Mouse (Mus musculus) stomach, embryonic 15.5 days (tissue): Measurements from ENCODE around the gene Ppp5c. TPM values are rescaled to one million over a fixed set of nuclear protein-coding genes. Genes with fewer than 3 reads are reported as not detected.

Experiments used
- ATAC-seq: fragments of 200-750 bp; cut with Nextera tagmentation; 2 replicates; pipeline ENCODE4 v1.8.0; 2017; ENCODE audit warnings: low read depth, moderate number of reproducible peaks, moderate TSS enrichment; ENCODE audit not compliant: insufficient read depth, low FRiP score
- H3K27ac ChIP-seq: fragments of 300-500 bp; sonication (generic); 2 replicates; pipeline ENCODE4 v1.5.1; 2015; ENCODE audit warnings: mild to moderate bottlenecking, inconsistent platforms
- H3K27me3 ChIP-seq: fragments of 300-500 bp; sonication (generic); replicated peaks from 2 replicates; pipeline ENCODE4 v1.6.1; 2015; ENCODE audit warnings: inconsistent platforms
- H3K36me3 ChIP-seq: fragments of 300-500 bp; sonication (generic); 2 replicates; pipeline ENCODE4 v1.6.1; 2015; ENCODE audit warnings: inconsistent platforms
- H3K4me1 ChIP-seq: fragments of 300-500 bp; sonication (generic); 2 replicates; pipeline ENCODE4 v1.6.1; 2015; ENCODE audit warnings: inconsistent platforms
- H3K4me2 ChIP-seq: fragments of 300-500 bp; sonication (generic); 2 replicates; pipeline ENCODE4 v1.6.1; 2015; ENCODE audit warnings: mild to moderate bottlenecking, inconsistent platforms
- H3K4me3 ChIP-seq: fragments of 300-500 bp; sonication (generic); replicated peaks from 2 replicates; pipeline ENCODE4 v1.5.1; 2015; ENCODE audit warnings: inconsistent platforms
- H3K9ac ChIP-seq: fragments of 300-500 bp; sonication (generic); 2 replicates; pipeline ENCODE4 v1.6.1; 2015; ENCODE audit warnings: inconsistent platforms
- H3K9me3 ChIP-seq: fragments of 300-500 bp; sonication (generic); 2 replicates; pipeline ENCODE4 v1.6.1; 2016; ENCODE audit warnings: inconsistent platforms
- WGBS: fragments of 180-500 bp; shearing (Covaris S2); methylation state at CpG from one replicate; pipeline ENCODE4 v1.1.7; 2015; 5-methylcytosine and 5-hydroxymethylcytosine counted together
- polyA plus RNA-seq: library from polyadenylated mRNA; unstranded; fragments of >200 nt; fragmentation: Nextera tagmentation; extraction: Ambion mirVana; gene quantifications from 2 replicates; pipeline ENCODE4 v1.2.1, GENCODE M21; 2015

Ppp5c gene
- polyA plus RNA-seq, 1 experiment from 2014 or later, result 92.9 TPM

DNA sequence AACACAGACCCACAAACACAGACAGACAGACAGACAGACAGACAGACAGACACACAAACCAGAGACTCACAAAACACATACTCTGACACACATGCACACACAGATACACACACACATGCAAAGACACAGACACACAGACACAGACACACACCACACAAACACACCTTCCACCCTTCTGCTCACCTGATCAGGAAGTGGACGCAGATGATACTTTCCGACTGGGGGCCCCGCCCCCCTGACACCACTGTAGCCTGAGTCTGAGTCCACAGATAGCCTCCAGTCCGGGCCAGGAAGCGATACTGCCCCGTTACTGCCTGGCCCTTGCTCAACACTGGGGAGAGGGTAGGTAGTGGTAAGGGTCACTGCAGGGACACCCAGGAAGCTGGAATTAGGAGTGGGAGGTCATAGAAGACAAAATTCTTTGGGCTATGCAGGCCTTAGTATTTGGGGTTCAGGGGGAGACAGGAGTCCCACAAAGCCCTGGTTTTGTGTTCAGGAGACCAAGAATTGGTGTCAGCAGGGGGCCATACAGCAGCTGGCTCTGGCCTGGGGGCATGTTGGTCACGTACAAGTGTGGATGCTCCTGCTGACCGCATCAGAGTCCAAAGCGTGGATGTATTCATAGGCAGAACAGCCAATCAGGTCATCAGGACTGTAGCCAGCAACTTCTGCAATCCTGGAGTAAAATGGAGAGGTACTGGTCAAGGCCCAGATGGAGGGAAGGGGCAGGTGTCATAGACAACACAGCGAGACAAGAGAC lies 20.9 kb upstream of the Ppp5c start:
- Histone ChIP-seq H3K9ac (no peak overlapping the region), H3K27ac (no peak overlapping the region), H3K4me1 (peaks cover 3% of the 10 kb centered on the region; the same call in 1 of the 2 replicates), H3K9me3 (no peaks in the 10 kb centered on the region), H3K4me2 (no peak overlapping the region), H3K4me3 (no peak overlapping the region), H3K36me3 (peaks cover 53% of the 10 kb centered on the region), H3K27me3 (no peaks in the 10 kb centered on the region)
- ATAC-seq, result no peak
- 91% methylated on average over 10 of the region's 10 CpGs for WGBS

DNA sequence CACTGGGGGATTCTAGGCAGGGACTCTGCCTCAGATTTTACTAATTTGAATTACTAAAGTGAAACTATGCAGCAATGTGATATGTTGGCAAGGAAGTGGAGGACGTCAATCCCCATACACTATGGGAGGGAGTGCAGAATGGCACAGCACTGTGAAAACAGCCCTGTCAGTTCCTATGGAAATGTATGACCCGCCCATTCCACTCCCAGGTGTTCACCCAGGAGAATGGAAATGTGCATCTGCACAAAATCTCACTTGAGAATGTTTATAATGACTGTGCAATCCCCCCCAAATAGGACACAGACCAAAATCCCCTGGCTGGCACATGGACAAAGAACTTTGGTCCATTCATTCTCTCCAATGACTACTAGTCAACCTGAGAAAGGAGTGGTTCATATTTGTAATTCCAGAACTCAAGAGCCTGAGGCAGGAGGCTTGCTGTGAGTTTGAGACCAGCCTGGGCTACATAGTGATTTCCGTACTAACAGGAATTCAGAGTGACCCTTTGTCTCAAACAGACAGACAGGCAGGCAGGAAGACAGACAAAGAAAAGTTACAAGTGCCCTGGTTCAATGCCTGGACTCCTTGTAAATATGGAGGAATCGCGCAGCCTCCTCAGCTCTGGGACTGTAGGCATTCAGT lies 19.4 kb upstream of the Ppp5c start:
- Histone ChIP-seq H3K9ac (no peak overlapping the region), H3K27me3 (no peaks in the 10 kb centered on the region)
- WGBS, result 87% methylated on average over 5 of the region's 5 CpGs

DNA sequence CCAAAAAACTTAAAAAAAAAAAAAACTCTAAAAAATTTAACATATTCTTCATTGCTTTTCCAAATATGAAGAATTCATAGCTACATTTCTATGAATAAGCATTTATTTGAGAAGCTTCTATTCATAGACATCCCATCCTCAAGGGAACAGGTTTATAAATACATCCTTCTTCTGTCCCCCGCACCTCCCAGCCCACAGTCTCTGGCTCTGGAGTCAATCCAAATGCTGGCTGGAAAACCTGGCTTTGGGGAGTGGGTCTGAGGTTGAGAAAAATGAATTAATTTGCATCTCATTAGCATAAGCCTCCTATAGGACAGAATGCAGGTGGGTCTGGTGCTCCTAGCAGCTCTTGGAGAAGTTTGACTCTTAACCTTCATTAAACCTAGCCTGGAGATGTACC lies 18.0 kb upstream of the Ppp5c start:
- H3K27ac ChIP-seq, result no peak overlapping the region
- H3K4me1 ChIP-seq, result no peaks in the 10 kb centered on the region
- ATAC-seq, result no peak
- H3K4me3 ChIP-seq, result no peak overlapping the region
- H3K36me3 ChIP-seq, result peaks cover 58% of the 10 kb centered on the region
- 71% methylated on average over 1 of the region's 1 CpGs for WGBS
- H3K9ac ChIP-seq, result no peak overlapping the region
- H3K9me3 ChIP-seq, result no peaks in the 10 kb centered on the region
- H3K27me3 ChIP-seq, result no peaks in the 10 kb centered on the region
- H3K4me2 ChIP-seq, result no peak overlapping the region

More for the DNA sequence above, 19.4 kb upstream of the Ppp5c start:
- no peak for ATAC-seq
- Histone ChIP-seq H3K4me1 (peaks cover 3% of the 10 kb centered on the region; the same call in 1 of the 2 replicates), H3K4me3 (no peak overlapping the region), H3K4me2 (no peak overlapping the region), H3K36me3 (peaks cover 59% of the 10 kb centered on the region), H3K9me3 (no peaks in the 10 kb centered on the region), H3K27ac (no peak overlapping the region)

DNA sequence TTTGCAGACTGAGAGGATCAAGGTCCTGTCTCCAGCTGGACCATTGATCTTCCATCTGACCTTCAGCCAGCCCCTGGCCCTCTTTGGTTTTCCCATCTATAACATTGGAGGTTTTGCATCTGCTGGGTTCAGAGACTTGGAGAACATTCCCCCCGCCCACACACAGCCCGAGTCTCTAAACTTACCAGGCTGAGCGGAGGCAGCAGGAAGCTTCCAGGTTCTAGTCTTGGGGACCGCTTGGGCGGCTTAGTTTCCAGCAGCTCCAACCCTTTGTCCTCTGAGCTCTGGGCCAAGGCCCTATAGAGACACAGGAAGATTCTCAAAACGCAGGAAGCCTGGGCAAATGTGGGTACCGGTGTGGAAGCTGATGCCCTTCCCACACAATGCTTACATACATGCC lies 11.6 kb upstream of the Ppp5c start:
- WGBS, result 84% methylated on average over 7 of the region's 7 CpGs
- H3K4me1 ChIP-seq, result no peaks in the 10 kb centered on the region
- ATAC-seq, result no peak
- H3K27ac ChIP-seq, result no peak overlapping the region
- H3K9me3 ChIP-seq, result no peaks in the 10 kb centered on the region
- H3K4me2 ChIP-seq, result no peak overlapping the region
- no peak overlapping the region for H3K9ac ChIP-seq
- H3K36me3 ChIP-seq, result peaks cover 71% of the 10 kb centered on the region
- H3K27me3 ChIP-seq, result no peaks in the 10 kb centered on the region
- no peak overlapping the region for H3K4me3 ChIP-seq

DNA sequence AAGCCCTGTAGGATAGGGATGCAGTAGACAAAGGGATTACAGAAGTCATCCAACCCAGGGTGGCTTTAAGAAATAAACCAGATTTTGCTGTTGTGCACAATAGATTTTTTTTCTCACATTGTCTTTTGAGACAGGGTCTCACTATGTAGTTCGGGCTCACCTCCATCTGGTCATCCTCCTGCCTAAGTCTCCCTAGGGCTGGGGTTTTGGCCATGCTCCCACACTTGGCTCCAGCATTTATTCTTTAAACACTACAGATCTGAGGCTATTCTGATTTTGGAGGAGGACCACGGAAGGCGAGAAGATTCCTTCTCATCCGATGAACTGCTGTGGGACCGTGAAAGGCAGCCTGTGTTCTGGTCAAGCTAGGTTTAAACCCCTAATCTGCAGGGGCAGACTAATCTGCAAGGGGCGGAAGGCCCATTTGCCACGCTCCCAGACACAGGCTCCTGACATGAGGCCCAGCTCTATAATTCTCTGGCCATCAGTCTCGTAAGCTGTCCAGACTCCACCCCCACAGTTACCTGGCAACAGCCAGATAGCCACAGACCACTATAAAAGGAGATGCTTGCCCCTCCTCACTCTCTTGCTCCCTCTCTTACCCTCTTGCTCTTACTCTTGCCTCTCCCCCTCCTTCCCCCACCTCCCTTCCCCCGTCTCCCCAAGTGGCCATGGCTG lies 10.4 kb upstream of the Ppp5c start:
- H3K27ac ChIP-seq, result no peak overlapping the region
- H3K36me3 ChIP-seq, result peaks cover 68% of the 10 kb centered on the region
- no peak overlapping the region for H3K4me3 ChIP-seq
- ATAC-seq, result no peak
- no peak overlapping the region for H3K4me2 ChIP-seq
- no peak overlapping the region for H3K9ac ChIP-seq
- no peaks in the 10 kb centered on the region for H3K27me3 ChIP-seq
- H3K4me1 ChIP-seq, result no peaks in the 10 kb centered on the region
- no peaks in the 10 kb centered on the region for H3K9me3 ChIP-seq
- 73% methylated on average over 9 of the region's 9 CpGs for WGBS

DNA sequence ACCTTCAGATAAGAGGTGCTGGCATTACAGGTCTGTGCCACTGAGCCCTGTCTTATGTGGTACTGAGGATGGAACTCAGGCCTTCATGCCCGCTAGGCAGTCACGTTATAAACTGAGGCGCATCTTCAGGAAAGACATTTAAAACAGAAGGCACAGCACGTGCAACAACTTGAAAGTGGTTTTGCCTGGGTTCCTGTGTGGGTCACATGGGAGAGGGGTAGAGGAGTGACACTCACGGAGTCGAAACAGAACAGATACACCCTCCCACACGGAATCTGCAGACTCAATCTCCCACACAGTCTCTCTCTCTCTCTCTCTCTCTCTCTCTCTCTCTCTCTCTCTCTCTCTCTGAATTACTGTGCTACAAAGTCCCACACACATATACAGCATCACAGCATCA lies 2.5 kb upstream of the Ppp5c start:
- WGBS, result 81% methylated on average over 7 of the region's 7 CpGs
- H3K9me3 ChIP-seq, result no peaks in the 10 kb centered on the region
- ATAC-seq, result no peak
- H3K27ac ChIP-seq, result no peak overlapping the region
- peaks cover 16% of the 10 kb centered on the region for H3K4me1 ChIP-seq
- H3K4me2 ChIP-seq, result no peak overlapping the region
- no peak overlapping the region for H3K4me3 ChIP-seq
- no peaks in the 10 kb centered on the region for H3K27me3 ChIP-seq
- H3K9ac ChIP-seq, result no peak overlapping the region
- H3K36me3 ChIP-seq, result peaks cover 26% of the 10 kb centered on the region

DNA sequence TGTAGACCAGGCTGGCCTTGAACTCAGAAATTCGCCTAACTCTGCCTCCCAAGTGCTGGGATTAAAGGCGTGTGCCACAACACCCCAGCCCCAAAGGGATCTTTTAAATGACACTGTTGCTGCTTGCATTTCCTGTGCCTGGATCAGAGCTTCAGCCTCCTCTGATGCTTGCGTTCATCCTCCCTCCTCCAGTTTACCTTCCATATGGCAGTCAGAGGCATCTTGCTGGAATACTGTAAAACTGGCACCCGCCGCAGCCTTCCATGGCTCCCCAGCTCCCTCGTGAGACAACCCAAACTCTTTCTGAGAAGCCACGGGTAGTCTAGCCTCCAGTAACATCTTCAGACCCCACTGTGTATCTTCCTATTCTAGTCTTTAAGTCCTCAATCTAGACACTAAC lies 1.2 kb upstream of the Ppp5c start:
- no peak overlapping the region for H3K4me3 ChIP-seq
- H3K4me2 ChIP-seq, result no peak overlapping the region
- H3K4me1 ChIP-seq, result peaks cover 29% of the 10 kb centered on the region
- no peaks in the 10 kb centered on the region for H3K9me3 ChIP-seq
- H3K36me3 ChIP-seq, result peaks cover 12% of the 10 kb centered on the region; the same call in 1 of the 2 replicates
- no peaks in the 10 kb centered on the region for H3K27me3 ChIP-seq
- ATAC-seq, result no peak
- no peak overlapping the region for H3K9ac ChIP-seq
- H3K27ac ChIP-seq, result peak overlapping the region; percentile 93; the same call in 1 of the 2 replicates
- WGBS, result 76% methylated on average over 7 of the region's 7 CpGs

DNA sequence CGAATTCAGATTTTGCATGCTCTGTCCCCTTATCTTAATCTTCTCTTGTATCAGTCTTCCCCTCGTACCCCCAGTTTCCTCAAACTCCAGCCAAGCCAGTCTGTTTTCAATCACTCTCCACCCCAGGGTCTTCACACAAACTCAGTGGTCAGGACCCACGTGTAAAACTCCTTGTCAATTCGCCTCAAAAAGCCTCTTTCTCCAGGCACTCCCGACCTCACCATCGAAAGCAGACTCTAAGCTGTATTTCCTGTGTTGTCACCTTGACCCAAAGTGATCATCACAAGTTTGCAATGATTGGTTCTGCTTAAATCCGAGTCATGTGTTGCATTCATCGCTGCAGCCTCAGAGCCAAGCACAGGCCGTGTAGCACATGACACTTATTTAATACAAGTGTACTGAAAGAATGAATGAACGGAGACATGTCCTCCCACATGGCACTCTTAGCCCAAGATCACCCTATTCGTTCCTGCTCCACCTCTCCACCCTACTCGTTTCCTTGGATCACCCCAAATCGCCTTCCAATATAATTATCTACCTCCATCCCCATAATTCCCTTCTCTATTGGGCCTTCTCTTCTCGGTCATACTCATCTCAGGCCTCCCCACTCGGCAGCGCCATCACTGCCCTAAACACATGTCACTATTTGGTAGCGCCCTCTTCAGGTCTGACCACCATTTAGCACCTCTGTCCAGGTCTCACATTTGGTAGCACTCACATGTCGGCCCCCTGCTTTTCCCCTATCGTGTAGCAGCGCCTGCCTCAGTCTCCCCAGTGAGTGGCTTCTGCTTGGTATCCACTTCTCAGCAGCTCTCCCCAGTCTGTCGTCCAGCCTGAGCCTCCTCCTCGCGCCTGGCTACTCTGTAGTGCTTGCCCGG lies 775 bp downstream of the Ppp5c start:
- H3K9me3 ChIP-seq, result no peaks in the 10 kb centered on the region
- peak overlapping the region; percentile 56 for H3K4me2 ChIP-seq
- H3K9ac ChIP-seq, result peak overlapping the region; percentile 73
- ATAC-seq, result peak; percentile 44
- H3K4me1 ChIP-seq, result peaks cover 29% of the 10 kb centered on the region
- peaks cover 9% of the 10 kb centered on the region; the same call in 1 of the 2 replicates for H3K36me3 ChIP-seq
- H3K27ac ChIP-seq, result peak overlapping the region; percentile 93
- no peaks in the 10 kb centered on the region for H3K27me3 ChIP-seq
- H3K4me3 ChIP-seq, result peak overlapping the region; percentile 76
- WGBS, result 5% methylated on average over 24 of the region's 24 CpGs

DNA sequence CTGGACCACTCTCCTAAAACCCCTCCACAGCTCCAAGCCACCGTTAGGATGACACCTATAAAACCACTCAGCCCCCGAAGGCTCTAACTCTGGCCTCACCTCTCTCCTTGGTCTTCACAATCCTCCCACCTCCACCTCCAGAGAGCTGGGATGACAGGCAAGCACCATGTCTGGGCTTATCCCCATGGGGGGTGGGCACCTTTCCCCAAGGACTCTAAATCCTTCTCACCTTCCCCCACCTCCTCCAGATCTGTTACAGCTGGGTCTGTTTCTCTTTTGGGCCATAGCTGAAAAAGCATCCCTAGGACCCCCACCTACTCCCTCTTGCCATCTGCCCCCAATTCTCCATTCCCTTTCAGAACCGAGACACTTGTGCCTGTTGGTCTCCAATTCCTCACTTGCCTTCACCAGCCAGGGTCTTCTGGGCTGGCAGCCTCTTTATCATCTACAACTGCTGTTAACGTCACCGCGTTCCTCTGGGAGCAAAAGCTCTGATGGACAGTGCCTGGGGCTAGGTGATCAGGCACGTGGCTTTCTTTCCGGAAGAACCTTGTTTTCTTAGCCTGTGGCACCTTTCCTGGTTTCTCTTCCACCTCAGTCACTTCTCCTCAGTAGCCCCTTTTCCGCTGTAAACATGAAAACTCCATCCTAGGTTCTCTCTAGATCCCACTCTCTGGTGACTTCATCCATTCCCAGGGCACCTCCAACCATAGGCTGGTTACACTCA lies 1.7 kb downstream of the Ppp5c start:
- Histone ChIP-seq H3K36me3 (peaks cover 14% of the 10 kb centered on the region; the same call in 1 of the 2 replicates), H3K27ac (0 out of 2 replicates have a peak overlapping the region, but pooled peaks have one; percentile 65), H3K9ac (peak overlapping the region; percentile 73; the same call in 1 of the 2 replicates), H3K4me3 (peak overlapping the region; percentile 76), H3K27me3 (no peaks in the 10 kb centered on the region), H3K4me2 (peak overlapping the region; percentile 56), H3K4me1 (peaks cover 29% of the 10 kb centered on the region), H3K9me3 (no peaks in the 10 kb centered on the region)
- WGBS, result 74% methylated on average over 9 of the region's 9 CpGs
- ATAC-seq, result no peak

DNA sequence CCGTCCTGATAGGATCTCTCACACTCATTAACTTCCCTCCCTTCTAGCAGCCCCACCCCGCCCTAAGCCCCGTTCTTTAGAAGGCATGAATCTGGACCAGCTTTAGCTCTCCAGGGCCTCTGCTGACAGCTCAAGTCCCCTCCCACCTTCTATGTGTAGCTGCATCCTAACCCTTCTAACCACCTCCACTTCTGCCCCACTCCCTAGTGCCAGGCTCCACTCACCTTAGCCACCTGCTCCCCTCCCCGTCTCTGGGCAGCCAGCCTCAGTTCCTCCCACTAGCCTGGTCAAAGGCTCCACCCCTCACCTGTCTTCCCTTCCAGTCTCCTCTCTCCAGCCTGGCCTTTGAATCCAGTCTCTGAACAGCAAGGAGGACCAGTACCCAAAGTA lies 2.2 kb downstream of the Ppp5c start:
- Histone ChIP-seq H3K9me3 (no peaks in the 10 kb centered on the region), H3K36me3 (peaks cover 19% of the 10 kb centered on the region; the same call in 1 of the 2 replicates), H3K27ac (peak overlapping the region; percentile 65; the same call in 1 of the 2 replicates), H3K4me1 (peaks cover 29% of the 10 kb centered on the region), H3K4me2 (peak overlapping the region; percentile 56), H3K27me3 (no peaks in the 10 kb centered on the region), H3K9ac (no peak overlapping the region), H3K4me3 (0 out of 2 replicates have a peak overlapping the region, but pooled peaks have one; percentile 4)
- no peak for ATAC-seq
- 53% methylated on average over 4 of the region's 4 CpGs for WGBS
